Mouse (Mus musculus) erythroblast, adult 5-6 weeks (primary cell): ENCODE results near the gene Ostf1. TPM values are rescaled to one million over a fixed set of nuclear protein-coding genes. Genes with fewer than 3 reads are reported as not detected.
"Not testable (repeated sequence)": the region's sequence is repeated elsewhere in the genome, so short reads cannot be mapped to it uniquely, and the experiment has no call there.

Experiments
- ATAC-seq: replicated peaks from 2 replicates; pipeline ENCODE4 v1.8.0; 2016; ENCODE audit warnings: moderate number of reproducible peaks, mild to moderate bottlenecking, moderate TSS enrichment, inconsistent platforms; ENCODE audit not compliant: poor library complexity, low FRiP score, severe bottlenecking
- total RNA-seq, 2 experiments: library from RNA; stranded (forward) in 1 of 2; stranded (reverse) in 1 of 2; fragments of 150-400 nt in 1 of 2; fragments of 200-764, 138-1000 nt in 1 of 2; gene quantifications; 2 replicates each; pipeline versions ENCODE4 v1.2.3 to v1.2.4; 2015 to 2017; ENCODE audit warnings: low replicate concordance in 2 of 2

Gene Ostf1
- total RNA-seq, 2 experiments from 2014 or later = 59.0 to 65.9 TPM

- no peak for ATAC-seq
Observed at GRCm38 (mm10) chr19:18608975-18609374, 22.6 kb downstream of the Ostf1 start.

- ATAC-seq = no peak
Observed at GRCm38 (mm10) chr19:18607907-18608306, 23.7 kb downstream of the Ostf1 start.

- no peak for ATAC-seq
Observed at GRCm38 (mm10) chr19:18603011-18603410, 28.6 kb downstream of the Ostf1 start.

GRCm38 (mm10) chr19:18600611-18601010 is 31.0 kb downstream of the Ostf1 start:
- ATAC-seq = no peak

- no peak for ATAC-seq
Observed at GRCm38 (mm10) chr19:18599650-18600049, 32.0 kb downstream of the Ostf1 start.

DNA sequence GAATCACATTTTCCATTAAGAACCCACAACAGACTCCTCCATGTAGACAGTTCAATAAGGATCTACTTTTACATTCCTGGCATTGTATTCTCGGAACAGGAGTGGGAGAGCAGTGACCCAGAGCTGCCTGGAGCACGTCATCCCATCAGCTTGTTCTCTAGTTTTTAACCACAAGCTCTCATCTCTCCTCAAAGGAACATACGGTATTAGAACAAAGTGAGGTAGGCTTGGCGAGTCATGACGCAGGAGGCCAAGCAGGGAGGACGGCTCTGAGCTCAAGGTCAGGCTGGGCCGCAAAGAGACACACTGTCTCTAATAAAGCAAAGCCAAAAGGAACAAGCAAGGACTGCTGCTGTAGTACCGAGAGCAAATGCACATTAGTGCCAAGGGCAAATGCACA is 32.6 kb downstream of the Ostf1 start:
- ATAC-seq = no peak

- ATAC-seq = no peak
Observed at GRCm38 (mm10) chr19:18598265-18598926, 33.2 kb downstream of the Ostf1 start.

GRCm38 (mm10) chr19:18597772-18598171 is 33.9 kb downstream of the Ostf1 start:
- ATAC-seq = no peak

DNA sequence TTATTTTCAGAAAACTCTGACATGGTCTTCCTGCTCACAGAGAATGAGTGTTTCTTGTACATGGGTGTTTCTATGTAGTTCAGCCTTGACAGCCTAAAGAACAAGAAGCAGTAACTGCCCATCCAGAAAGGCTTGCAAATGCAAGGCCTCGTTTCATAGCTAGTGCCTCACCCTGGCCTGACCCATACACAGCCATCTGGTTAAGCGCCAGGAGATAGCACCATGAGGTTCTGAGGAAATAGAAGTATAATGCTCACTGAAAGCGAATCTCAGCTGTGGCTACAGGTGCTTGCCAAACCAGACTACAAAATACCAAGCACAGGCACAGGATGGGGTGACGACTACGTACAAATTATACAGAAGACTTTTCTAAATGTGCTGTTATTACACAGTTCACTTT is 34.7 kb downstream of the Ostf1 start:
- ATAC-seq = no peak

DNA sequence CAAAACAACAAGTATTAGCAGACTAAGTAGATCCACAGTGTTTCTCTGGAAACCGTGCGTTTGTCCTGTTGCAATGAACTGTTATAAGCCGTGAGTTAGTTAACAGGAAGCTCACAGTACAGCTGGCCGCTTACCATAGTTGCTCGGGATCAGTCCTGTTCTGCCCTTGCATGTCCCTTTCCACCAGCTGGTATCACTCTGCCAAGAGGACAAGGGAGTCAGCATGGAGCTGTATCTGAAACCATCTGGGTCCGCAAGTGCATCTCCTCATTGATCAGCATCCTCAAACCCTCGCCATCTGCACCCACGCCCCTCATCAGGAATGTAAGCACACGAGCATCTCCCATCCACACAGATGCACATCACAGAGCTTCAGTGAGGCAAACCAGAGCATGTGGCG is 37.9 kb downstream of the Ostf1 start:
- no peak for ATAC-seq

DNA sequence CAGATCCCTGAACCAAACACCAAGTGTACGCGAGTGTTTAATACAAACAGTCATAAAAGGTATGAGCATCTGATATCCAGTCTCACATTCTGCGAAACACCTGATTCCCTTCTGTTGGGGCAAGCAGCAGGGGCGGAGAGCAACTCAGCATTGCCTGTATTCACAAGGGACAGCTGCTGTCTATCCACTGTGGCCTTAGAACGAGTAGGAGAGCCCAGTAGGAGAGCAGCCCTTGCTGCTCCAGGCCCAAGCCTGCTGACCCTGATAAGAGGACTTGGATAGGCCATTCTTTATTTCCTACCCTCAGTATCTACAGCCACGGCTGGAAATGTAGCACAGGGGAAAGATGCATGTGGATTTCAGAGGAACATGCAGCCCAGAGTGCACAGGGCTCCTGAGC is 38.7 kb downstream of the Ostf1 start:
- ATAC-seq = no peak

DNA sequence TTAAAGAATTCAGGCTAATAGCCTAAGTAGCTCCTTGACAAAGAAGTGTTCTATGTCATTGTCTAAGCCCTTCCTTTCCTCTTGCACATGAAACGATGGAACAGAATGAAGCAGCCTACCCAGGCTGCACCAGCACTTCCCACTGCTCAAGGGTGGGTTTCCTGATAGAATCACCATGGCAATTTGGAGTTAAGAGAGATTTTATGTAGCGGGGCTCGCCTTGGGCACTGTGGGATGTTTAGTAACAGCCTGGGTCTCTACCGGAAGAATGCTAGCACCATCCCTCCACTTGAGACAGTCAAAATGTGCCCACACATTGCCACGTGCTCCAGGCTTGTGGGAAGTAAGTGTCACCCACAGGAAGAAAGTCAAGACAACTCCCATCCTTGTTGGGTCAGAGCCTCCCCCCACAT is 40.7 kb downstream of the Ostf1 start:
- no peak for ATAC-seq

- ATAC-seq = no peak
Observed at GRCm38 (mm10) chr19:18590234-18590633, 41.4 kb downstream of the Ostf1 start.

DNA sequence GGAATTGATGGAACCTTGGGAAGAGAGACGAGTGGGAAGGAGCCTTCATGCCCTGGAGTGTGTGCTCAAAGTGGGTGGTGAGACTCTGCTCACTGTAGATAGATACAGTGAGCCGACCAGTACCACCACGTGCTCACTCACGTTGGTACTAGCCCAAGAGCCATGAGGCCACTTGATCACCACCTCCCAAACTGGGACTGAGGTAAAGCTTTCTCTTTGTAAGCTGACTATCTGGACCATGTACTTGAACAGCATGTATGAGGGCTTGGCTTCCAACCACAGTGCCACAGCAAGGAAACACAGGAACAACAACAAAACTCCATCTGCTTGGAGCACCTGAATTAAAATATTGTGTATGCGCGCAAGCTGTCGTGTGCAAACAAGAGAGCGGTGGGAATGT is 42.3 kb downstream of the Ostf1 start:
- no peak for ATAC-seq

- ATAC-seq = not testable (repeated sequence)
Observed at GRCm38 (mm10) chr19:18588801-18589200, 42.8 kb downstream of the Ostf1 start.

DNA sequence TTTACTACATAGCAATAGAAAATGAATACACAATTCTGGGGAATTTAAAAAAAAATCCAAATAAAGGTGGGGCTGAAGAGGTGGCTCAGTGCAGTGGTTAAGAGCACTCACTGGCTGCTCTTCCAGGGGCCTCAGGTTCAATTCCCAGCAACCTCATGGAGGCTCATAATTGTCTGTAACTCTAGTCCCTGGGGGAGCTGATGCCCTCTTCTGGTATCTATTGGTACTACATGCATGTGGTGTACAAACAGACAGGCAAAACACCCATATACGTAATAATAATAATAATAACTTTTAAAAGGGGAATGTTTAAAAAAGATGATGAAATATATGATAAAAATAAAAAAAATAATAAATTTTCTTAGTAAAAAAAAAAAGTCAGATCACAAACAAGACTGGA is 43.4 kb downstream of the Ostf1 start:
- no peak for ATAC-seq

- no peak for ATAC-seq
Observed at GRCm38 (mm10) chr19:18587118-18587517, 44.5 kb downstream of the Ostf1 start.

- ATAC-seq = no peak
Observed at GRCm38 (mm10) chr19:18584621-18585020, 47.0 kb downstream of the Ostf1 start.

GRCm38 (mm10) chr19:18583706-18584105 is 47.9 kb downstream of the Ostf1 start:
- ATAC-seq = no peak

DNA sequence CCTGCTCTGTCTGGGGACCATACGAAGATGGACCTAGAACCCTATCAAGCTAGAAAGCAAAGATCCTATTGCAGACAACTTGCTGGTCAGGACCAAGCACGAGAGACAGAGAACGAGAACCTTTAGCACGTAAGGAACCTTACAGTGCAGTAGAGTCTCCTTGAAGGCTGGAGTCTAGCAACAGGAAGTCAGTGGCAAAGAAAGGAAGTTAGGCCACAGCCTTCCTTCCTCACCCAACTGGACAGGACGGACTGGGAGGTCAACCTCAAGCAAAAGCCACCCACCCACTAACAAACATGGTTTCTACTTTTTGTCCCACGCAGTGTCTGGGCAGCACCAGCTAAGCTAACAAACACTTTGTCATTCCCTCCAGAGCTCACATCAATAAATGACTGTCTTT is 48.7 kb downstream of the Ostf1 start:
- no peak for ATAC-seq

- ATAC-seq = no peak
Observed at GRCm38 (mm10) chr19:18582226-18582625, 49.4 kb downstream of the Ostf1 start.

GRCm38 (mm10) chr19:18581046-18581445 is 50.6 kb downstream of the Ostf1 start:
- ATAC-seq = no peak
